Mouse (Mus musculus): ENCODE results near the gene Jak1. TPM values are rescaled to one million over a fixed set of nuclear protein-coding genes. Genes with fewer than 3 reads are reported as not detected.

The Jak1 gene
- polyA plus RNA-seq, 1 experiment, result 8.9 TPM

DNA sequence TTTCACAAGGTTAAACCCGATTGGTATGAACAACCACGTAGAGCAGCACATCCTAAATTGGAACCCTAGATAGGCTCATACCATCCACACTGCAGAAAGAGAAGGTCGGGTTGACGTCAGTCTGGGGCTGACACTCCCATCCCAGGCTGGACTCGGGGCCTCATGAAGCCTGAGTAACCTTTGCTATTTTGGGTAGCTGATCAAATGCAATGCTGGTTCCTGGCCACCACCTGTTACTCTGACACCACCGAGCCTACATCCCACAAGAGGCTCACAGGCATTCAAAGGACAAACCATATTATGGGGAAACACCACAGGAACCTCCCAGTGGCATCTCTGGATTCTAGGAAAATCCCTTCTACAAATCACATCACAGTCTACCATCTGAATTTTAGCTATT lies 28.3 kb downstream of the Jak1 start:
- Histone ChIP-seq H3K27me3 (ENCODE audit: control insufficient read depth) (no peaks in the 10 kb centered on the region), H3K4me1 (ENCODE audit: control insufficient read depth) (peaks cover 80% of the 10 kb centered on the region), H3K9me3 (ENCODE audit: control insufficient read depth, low read length) (no peaks in the 10 kb centered on the region), H3K4me3 (replicated peaks) (no peak overlapping the region), H3K36me3 (ENCODE audit: control insufficient read depth) (peaks cover 23% of the 10 kb centered on the region)
- TF ChIP-seq GATA1 (IDR thresholded peaks at IDR 0.05; ENCODE audit: low read length) (no peak), TAL1 (IDR thresholded peaks at IDR 0.05; ENCODE audit: low read length) (no peak)

DNA sequence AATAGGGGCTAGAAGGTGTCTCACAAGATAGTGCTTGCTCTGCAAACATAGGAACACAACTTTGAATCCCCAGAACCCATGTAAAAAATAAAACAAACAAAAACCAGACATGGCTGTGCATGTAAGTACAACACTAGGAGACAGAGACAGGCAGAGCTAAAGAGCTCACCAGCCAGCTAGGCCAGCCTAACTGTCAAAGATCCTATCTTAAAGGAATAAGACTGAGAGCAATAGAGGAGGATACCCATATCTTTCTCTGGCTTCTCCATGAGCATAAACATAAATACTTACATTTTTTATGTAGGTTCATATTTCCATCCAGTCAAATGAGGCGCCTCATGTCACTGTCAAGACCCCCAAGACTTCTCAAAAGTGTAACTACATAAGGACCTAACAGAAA lies 29.1 kb downstream of the Jak1 start:
- TF ChIP-seq GATA1 (IDR thresholded peaks at IDR 0.05; ENCODE audit: low read length) (no peak), TAL1 (IDR thresholded peaks at IDR 0.05; ENCODE audit: low read length) (no peak)
- Histone ChIP-seq H3K9me3 (ENCODE audit: control insufficient read depth, low read length) (no peaks in the 10 kb centered on the region), H3K27me3 (ENCODE audit: control insufficient read depth) (no peaks in the 10 kb centered on the region), H3K4me3 (replicated peaks) (no peak overlapping the region), H3K36me3 (ENCODE audit: control insufficient read depth) (peaks cover 23% of the 10 kb centered on the region), H3K4me1 (ENCODE audit: control insufficient read depth) (peaks cover 78% of the 10 kb centered on the region)

DNA sequence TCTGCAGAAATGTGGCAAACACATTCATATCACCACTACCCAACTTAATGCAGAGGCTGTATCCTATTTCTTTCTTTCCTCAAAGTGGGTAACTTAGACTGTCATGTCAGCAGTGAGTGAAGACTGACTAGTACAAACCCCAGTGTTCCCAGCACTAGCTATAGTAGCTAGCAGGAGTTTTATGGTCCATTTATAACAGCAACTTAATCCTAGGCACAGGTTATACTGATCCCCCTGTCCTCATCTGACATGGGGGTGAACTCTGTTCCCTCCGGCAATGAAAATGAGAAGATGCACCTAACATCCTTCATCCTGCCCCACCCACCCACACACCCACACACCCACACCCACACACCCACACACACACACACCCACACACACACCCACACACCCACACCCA lies 30.3 kb downstream of the Jak1 start:
- Histone ChIP-seq H3K36me3 (ENCODE audit: control insufficient read depth) (peaks cover 14% of the 10 kb centered on the region), H3K4me1 (ENCODE audit: control insufficient read depth) (peaks cover 68% of the 10 kb centered on the region), H3K27me3 (ENCODE audit: control insufficient read depth) (no peaks in the 10 kb centered on the region), H3K4me3 (replicated peaks) (no peak overlapping the region), H3K9me3 (ENCODE audit: control insufficient read depth, low read length) (no peaks in the 10 kb centered on the region)
- TF ChIP-seq GATA1 (IDR thresholded peaks at IDR 0.05; ENCODE audit: low read length) (no peak), TAL1 (IDR thresholded peaks at IDR 0.05; ENCODE audit: low read length) (no peak)

DNA sequence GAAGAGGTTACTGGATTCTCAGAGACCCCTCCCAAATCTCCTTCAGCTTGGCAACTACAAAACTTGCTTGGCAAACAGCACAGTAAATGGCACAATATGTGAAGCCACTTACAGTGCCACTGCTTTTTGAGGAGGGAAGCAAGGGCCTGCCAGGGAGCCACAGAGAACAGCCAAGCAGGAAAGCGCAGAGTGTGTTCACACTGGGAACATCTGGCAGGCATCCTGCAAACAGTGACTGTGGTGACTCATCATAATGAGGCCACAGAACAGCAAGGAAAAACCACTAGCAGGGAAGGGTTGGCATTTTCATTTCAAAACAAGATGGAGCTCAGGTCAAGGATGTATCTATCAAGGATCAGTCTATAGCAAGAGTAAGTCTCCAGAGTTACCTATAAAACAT lies 30.8 kb downstream of the Jak1 start:
- H3K9me3 ChIP-seq (ENCODE audit: control insufficient read depth, low read length), result no peaks in the 10 kb centered on the region
- H3K4me3 ChIP-seq (replicated peaks), result no peak overlapping the region
- no peaks in the 10 kb centered on the region for H3K27me3 ChIP-seq (ENCODE audit: control insufficient read depth)
- peaks cover 9% of the 10 kb centered on the region for H3K36me3 ChIP-seq (ENCODE audit: control insufficient read depth)
- TF ChIP-seq TAL1 (IDR thresholded peaks at IDR 0.05; ENCODE audit: low read length) (no peak), GATA1 (IDR thresholded peaks at IDR 0.05; ENCODE audit: low read length) (no peak)
- H3K4me1 ChIP-seq (ENCODE audit: control insufficient read depth), result peaks cover 64% of the 10 kb centered on the region

DNA sequence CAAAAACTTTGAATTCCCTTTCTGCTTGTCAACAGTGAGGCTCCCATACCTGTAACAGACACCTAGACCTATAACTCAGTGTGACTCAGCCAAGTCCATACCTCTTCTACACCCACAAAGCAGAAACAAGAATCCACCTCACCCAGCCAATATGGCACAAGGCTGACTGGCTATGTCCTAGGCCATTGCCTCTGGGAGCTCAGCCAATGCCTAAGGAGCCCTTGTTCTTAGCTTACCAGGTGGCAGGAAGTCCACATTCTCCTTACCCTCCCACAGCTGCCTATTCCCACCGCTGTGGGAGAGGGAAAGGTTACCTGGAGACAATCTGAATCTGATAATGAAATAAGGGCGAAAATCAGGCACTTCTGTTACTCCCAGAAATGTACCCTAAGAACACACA lies 34.5 kb downstream of the Jak1 start:
- TF ChIP-seq TAL1 (IDR thresholded peaks at IDR 0.05; ENCODE audit: low read length) (no peak), GATA1 (IDR thresholded peaks at IDR 0.05; ENCODE audit: low read length) (no peak)
- Histone ChIP-seq H3K9me3 (ENCODE audit: control insufficient read depth, low read length) (no peaks in the 10 kb centered on the region), H3K4me3 (replicated peaks) (no peak overlapping the region), H3K27me3 (ENCODE audit: control insufficient read depth) (no peaks in the 10 kb centered on the region), H3K4me1 (ENCODE audit: control insufficient read depth) (peaks cover 37% of the 10 kb centered on the region), H3K36me3 (ENCODE audit: control insufficient read depth) (peaks cover 5% of the 10 kb centered on the region)

DNA sequence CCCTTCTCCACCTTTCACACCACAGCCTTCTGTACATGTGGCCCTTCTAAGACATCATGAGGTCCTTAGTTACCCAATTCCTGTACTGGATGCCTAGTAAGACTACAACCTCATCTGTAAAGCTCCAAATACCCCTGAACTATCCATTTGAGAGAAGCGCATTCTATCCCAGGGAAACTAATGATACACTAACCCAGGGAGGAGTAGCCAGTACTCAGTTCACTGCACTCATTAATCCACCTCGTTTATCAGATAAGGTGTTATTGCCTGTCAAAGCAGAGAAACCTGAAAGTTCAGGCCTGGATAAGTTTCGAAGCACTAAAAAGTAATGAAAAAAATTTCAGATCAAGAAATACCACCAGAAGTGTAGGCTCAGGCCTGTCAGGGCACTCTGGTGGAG lies 37.7 kb downstream of the Jak1 start:
- no peaks in the 10 kb centered on the region for H3K27me3 ChIP-seq (ENCODE audit: control insufficient read depth)
- no peak overlapping the region for H3K4me3 ChIP-seq (replicated peaks)
- H3K36me3 ChIP-seq (ENCODE audit: control insufficient read depth), result no peaks in the 10 kb centered on the region; the same call in 1 of the 2 replicates
- no peaks in the 10 kb centered on the region for H3K9me3 ChIP-seq (ENCODE audit: control insufficient read depth, low read length)
- peaks cover 16% of the 10 kb centered on the region for H3K4me1 ChIP-seq (ENCODE audit: control insufficient read depth)
- TF ChIP-seq TAL1 (IDR thresholded peaks at IDR 0.05; ENCODE audit: low read length) (no peak), GATA1 (IDR thresholded peaks at IDR 0.05; ENCODE audit: low read length) (no peak)

DNA sequence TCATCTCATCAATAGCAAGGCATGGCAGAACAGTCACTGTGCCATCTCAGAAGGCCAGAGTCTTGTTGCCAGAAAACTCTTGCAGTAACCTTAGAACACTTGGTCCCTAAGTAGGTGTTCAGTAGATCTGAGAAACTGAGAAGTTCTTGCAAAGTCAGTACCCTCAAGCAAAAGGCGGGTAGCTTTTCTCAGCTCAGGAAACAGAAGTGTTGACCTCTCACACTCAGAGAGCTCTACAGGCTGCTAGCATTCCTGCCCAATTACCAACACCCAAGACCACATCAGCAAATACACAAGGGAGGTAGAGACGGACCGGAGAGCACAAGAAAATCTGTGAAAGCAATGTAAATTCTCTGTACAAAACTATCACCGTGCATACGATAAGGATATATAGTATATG lies 39.1 kb downstream of the Jak1 start:
- no peaks in the 10 kb centered on the region for H3K36me3 ChIP-seq (ENCODE audit: control insufficient read depth)
- peaks cover 23% of the 10 kb centered on the region for H3K4me1 ChIP-seq (ENCODE audit: control insufficient read depth)
- TF ChIP-seq GATA1 (IDR thresholded peaks at IDR 0.05; ENCODE audit: low read length) (no peak), TAL1 (IDR thresholded peaks at IDR 0.05; ENCODE audit: low read length) (no peak)
- no peaks in the 10 kb centered on the region for H3K9me3 ChIP-seq (ENCODE audit: control insufficient read depth, low read length)
- no peaks in the 10 kb centered on the region for H3K27me3 ChIP-seq (ENCODE audit: control insufficient read depth)
- no peak overlapping the region for H3K4me3 ChIP-seq (replicated peaks)

DNA sequence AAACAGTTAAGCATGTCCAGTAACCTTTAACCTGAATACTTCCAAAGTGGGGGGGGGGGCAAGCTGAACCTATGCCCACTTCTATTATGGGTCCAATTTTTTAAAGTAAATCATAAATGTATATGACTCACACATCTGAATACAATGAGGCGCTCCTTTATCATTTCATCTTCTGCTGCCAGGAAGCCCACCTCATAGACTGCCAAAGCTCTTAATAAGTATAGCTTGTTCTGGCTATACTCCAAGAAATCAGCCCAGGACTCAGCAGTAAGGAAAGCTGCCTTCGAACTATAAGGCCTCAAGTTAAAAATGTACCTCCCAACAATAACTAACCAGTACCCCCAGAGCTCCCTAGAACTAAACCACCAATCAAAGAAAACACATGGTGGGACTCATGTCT lies 44.1 kb downstream of the Jak1 start:
- Histone ChIP-seq H3K4me3 (replicated peaks) (no peak overlapping the region), H3K4me1 (ENCODE audit: control insufficient read depth) (peaks cover 21% of the 10 kb centered on the region), H3K9me3 (ENCODE audit: control insufficient read depth, low read length) (no peaks in the 10 kb centered on the region), H3K36me3 (ENCODE audit: control insufficient read depth) (peaks cover 5% of the 10 kb centered on the region), H3K27me3 (ENCODE audit: control insufficient read depth) (no peaks in the 10 kb centered on the region)
- TF ChIP-seq GATA1 (IDR thresholded peaks at IDR 0.05; ENCODE audit: low read length) (no peak), TAL1 (IDR thresholded peaks at IDR 0.05; ENCODE audit: low read length) (no peak)

DNA sequence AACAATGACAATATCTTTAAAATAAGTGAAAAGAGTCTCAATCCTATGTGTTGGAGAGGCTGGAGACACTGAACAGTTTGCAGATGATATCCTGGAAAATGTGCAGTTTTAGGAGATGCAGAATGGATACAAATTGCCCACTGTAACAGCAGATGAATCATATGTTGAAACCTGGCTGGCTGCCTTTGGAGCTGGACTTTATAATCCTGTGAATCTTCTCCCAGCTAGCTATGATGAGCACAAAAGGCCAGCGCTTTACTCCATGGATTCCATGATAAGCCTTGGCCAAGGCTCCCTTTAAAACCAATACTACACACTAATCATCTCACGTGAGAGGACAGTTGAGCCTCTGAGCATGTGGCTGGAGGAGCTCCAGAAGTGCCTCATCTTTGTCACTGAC lies 45.2 kb downstream of the Jak1 start:
- no peaks in the 10 kb centered on the region for H3K9me3 ChIP-seq (ENCODE audit: control insufficient read depth, low read length)
- H3K27me3 ChIP-seq (ENCODE audit: control insufficient read depth), result no peaks in the 10 kb centered on the region
- peaks cover 21% of the 10 kb centered on the region for H3K4me1 ChIP-seq (ENCODE audit: control insufficient read depth)
- peaks cover 5% of the 10 kb centered on the region for H3K36me3 ChIP-seq (ENCODE audit: control insufficient read depth)
- no peak overlapping the region for H3K4me3 ChIP-seq (replicated peaks)
- no peak for TF ChIP-seq TAL1 (IDR thresholded peaks at IDR 0.05; ENCODE audit: low read length)
- no peak for TF ChIP-seq GATA1 (IDR thresholded peaks at IDR 0.05; ENCODE audit: low read length)

DNA sequence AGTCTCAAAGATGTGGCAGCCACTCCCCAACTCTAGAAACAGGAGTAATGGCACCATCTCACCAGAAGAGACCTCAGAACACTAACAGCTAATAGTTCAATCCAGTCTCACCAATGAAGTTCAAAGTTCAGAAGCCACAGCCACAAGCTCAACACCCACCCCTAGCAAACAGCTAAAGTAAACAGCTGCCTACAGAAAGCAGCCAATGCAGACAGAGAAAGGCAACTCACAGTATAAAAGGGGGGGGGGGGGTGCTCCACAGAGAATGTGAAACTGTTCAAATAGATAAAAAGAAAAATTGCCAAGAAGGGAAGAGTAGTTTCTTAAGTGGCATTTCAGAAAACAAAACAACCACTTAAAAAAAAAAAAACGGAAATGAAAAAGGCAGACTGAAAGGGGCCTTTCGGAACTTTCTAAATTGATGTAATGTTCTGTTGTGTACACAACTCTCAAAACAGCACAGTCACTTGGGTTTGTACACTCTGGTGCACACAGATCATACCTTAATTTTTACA lies 48.0 kb downstream of the Jak1 start:
- H3K36me3 ChIP-seq (ENCODE audit: control insufficient read depth), result peaks cover 5% of the 10 kb centered on the region
- no peak overlapping the region for H3K4me3 ChIP-seq (replicated peaks)
- TF ChIP-seq GATA1 (IDR thresholded peaks at IDR 0.05; ENCODE audit: low read length), result no peak
- no peak for TF ChIP-seq TAL1 (IDR thresholded peaks at IDR 0.05; ENCODE audit: low read length)
- peaks cover 16% of the 10 kb centered on the region for H3K4me1 ChIP-seq (ENCODE audit: control insufficient read depth)
- H3K9me3 ChIP-seq (ENCODE audit: control insufficient read depth, low read length), result no peaks in the 10 kb centered on the region
- H3K27me3 ChIP-seq (ENCODE audit: control insufficient read depth), result no peaks in the 10 kb centered on the region

Data from erythroblast, embryonic 14.5 days (primary cell).